Mouse (Mus musculus) forebrain, embryonic 12.5 days (tissue): Measurements from ENCODE around the gene Trim67. TPM values are rescaled to one million over a fixed set of nuclear protein-coding genes. Genes with fewer than 3 reads are reported as not detected.

ENCODE experiments used
- ATAC-seq: fragments of 200-750 bp; cut with Nextera tagmentation; 2 replicates; pipeline ENCODE4 v1.8.0; 2017; ENCODE audit warnings: moderate TSS enrichment; ENCODE audit not compliant: low FRiP score
- H3K27ac ChIP-seq: fragments of 300-500 bp; sonication (generic); 2 replicates; pipeline ENCODE4 v1.5.1; 2016; ENCODE audit warnings: mild to moderate bottlenecking
- H3K27me3 ChIP-seq: fragments of 300-500 bp; sonication (generic); 2 replicates; pipeline ENCODE4 v1.6.1; 2016; ENCODE audit warnings: mild to moderate bottlenecking
- H3K36me3 ChIP-seq: fragments of 300-500 bp; sonication (generic); replicated peaks from 2 replicates; pipeline ENCODE4 v1.6.1; 2016; ENCODE audit warnings: mild to moderate bottlenecking
- H3K4me1 ChIP-seq: fragments of 300-500 bp; sonication (generic); 2 replicates; pipeline ENCODE4 v1.6.1; 2016
- H3K4me2 ChIP-seq: fragments of 300-500 bp; sonication (generic); 2 replicates; pipeline ENCODE4 v1.6.1; 2016; ENCODE audit warnings: mild to moderate bottlenecking, moderate library complexity
- H3K4me3 ChIP-seq: fragments of 300-500 bp; sonication (generic); replicated peaks from 2 replicates; pipeline ENCODE4 v1.5.1; 2016; ENCODE audit warnings: mild to moderate bottlenecking
- H3K9ac ChIP-seq: fragments of 300-500 bp; sonication (generic); 2 replicates; pipeline ENCODE4 v1.6.1; 2016; ENCODE audit warnings: mild to moderate bottlenecking
- H3K9me3 ChIP-seq: fragments of 300-500 bp; sonication (generic); 2 replicates; pipeline ENCODE4 v1.6.1; 2016
- WGBS: fragments of 180-500 bp; shearing (Covaris S2); methylation state at CpG from one replicate; pipeline ENCODE4 v1.1.7; 2016; 5-methylcytosine and 5-hydroxymethylcytosine counted together
- polyA plus RNA-seq: library from polyadenylated mRNA; unstranded; fragments of >200 nt; fragmentation: Nextera tagmentation; extraction: Ambion mirVana; gene quantifications from 2 replicates; pipeline ENCODE4 v1.2.1, GENCODE M21; 2016

Gene Trim67
- polyA plus RNA-seq = 6.1 and 6.4 TPM in 2 replicates

DNA sequence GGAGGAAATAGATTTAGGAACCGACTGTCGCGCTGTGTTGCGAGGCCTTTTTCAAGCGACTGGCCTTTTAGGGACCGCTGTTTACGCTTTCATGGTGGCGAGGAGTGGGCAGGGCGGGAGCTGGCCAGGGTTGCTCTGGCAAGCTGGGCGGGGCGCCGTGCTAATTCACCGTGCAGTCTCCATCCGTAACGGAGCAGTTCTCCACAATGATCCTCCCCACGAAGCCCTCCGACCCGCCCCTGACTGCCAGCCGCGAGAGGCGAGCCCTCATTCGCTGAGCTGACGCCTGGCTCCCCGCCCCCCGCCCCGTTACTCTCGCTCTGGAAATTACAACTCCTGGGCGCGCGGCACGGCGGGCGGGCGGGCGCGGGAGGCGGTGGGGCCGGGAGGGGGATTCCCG is at the start of gene Trim67:
Trim67 (plus strand) TSS at position 385 of the 400 bp plus-strand sequence.
- Histone ChIP-seq H3K27me3 (peaks cover 75% of the 10 kb centered on the region), H3K4me2 (peak within 1 kb of the TSS; percentile 99), H3K4me1 (peaks cover 51% of the 10 kb centered on the region), H3K9me3 (no peaks in the 10 kb centered on the region), H3K36me3 (no peaks in the 10 kb centered on the region), H3K9ac (peak within 1 kb of the TSS; percentile 72), H3K4me3 (peak within 1 kb of the TSS; percentile 66), H3K27ac (peak within 1 kb of the TSS; percentile 90)
- ATAC-seq = peak; percentile 89
- WGBS = under 1% methylated on average over 38 of the region's 39 CpGs

DNA sequence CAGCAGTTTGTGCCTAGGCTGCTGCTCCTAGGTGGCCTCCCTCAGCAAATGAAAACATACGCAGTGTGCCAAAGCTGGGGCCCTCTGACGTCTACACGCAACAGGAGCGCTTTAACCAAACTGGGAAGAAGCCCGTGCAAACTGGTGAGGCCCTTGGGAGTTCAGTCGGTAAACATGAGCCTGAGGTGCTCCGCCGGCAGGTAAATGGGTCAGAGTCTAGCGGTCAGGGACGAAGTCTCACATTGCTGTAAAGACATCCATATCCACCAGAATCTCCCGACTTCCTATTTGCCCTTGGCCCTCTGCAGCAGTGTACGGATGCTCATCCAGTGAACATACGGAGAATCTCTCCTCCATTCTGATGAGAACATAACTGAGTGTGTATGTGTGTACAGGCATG is 46.2 kb upstream of the Trim67 start:
- Histone ChIP-seq H3K9me3 (no peaks in the 10 kb centered on the region), H3K27me3 (peaks cover 28% of the 10 kb centered on the region), H3K36me3 (no peaks in the 10 kb centered on the region), H3K4me3 (no peak overlapping the region), H3K4me2 (no peak overlapping the region), H3K9ac (no peak overlapping the region), H3K4me1 (peaks cover 9% of the 10 kb centered on the region), H3K27ac (no peak overlapping the region)
- 82% methylated on average over 13 of the region's 13 CpGs for WGBS
- no peak for ATAC-seq

GRCm38 (mm10) chr8:124751191-124751590 is 41.7 kb upstream of the Trim67 start:
- no peaks in the 10 kb centered on the region for H3K9me3 ChIP-seq
- H3K36me3 ChIP-seq = no peaks in the 10 kb centered on the region
- peak overlapping the region; percentile 77 for H3K4me2 ChIP-seq
- ATAC-seq = no peak
- peak overlapping the region; percentile 36; the same call in 1 of the 2 replicates for H3K9ac ChIP-seq
- H3K27ac ChIP-seq = no peak overlapping the region
- 0% methylated on average over 31 of the region's 31 CpGs for WGBS
- H3K27me3 ChIP-seq = peaks cover 69% of the 10 kb centered on the region
- H3K4me1 ChIP-seq = peaks cover 19% of the 10 kb centered on the region
- H3K4me3 ChIP-seq = peak overlapping the region; percentile 57

DNA sequence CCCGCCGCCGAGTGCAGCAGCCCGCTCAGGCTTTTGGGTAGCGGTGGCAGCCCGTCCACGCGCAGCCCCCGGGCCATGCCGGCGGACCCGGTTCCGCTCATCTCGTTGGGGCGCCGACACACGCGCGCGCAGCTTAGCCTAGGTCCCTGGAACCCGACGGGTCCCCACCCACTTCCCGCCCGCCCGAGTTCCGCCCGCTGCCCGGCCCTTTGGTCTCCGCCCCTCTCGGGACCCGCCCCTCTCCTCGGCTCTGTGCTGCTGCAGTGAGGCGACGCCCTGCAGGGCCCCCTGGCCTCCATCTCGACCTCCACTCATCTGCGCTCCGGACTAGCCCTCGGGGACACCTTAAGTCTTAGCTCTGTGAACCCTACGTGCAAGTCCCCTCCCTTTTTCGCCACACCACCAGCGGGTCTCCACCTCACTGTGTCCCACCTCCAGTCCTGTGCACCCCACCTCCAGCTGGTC is 41.2 kb upstream of the Trim67 start, which contains the start of gene Fam89a:
Fam89a (minus strand) TSS at position 124 of the 465 bp plus-strand sequence.
- Histone ChIP-seq H3K36me3 (no peaks in the 10 kb centered on the region), H3K9ac (peak within 1 kb of the TSS; percentile 36), H3K27me3 (peaks cover 69% of the 10 kb centered on the region), H3K4me2 (peak within 1 kb of the TSS; percentile 77), H3K9me3 (no peaks in the 10 kb centered on the region), H3K4me1 (peaks cover 19% of the 10 kb centered on the region), H3K27ac (no peak within 1 kb of the TSS), H3K4me3 (peak within 1 kb of the TSS; percentile 57)
- 1% methylated on average over 40 of the region's 41 CpGs for WGBS
- ATAC-seq = peak; percentile 63

GRCm38 (mm10) chr8:124752325-124752862 is 40.5 kb upstream of the Trim67 start:
- Histone ChIP-seq H3K9me3 (no peaks in the 10 kb centered on the region), H3K9ac (no peak overlapping the region), H3K27ac (no peak overlapping the region), H3K4me1 (peaks cover 19% of the 10 kb centered on the region), H3K4me3 (peak overlapping the region; percentile 57; the same call in 1 of the 2 replicates), H3K4me2 (peak overlapping the region; percentile 77), H3K36me3 (no peaks in the 10 kb centered on the region), H3K27me3 (peaks cover 69% of the 10 kb centered on the region)
- WGBS = 27% methylated on average over 21 of the region's 21 CpGs
- no peak for ATAC-seq

- WGBS = 21% methylated on average over 11 of the region's 11 CpGs
- Histone ChIP-seq H3K4me2 (no peak overlapping the region), H3K9me3 (no peaks in the 10 kb centered on the region), H3K36me3 (no peaks in the 10 kb centered on the region), H3K27me3 (peaks cover 64% of the 10 kb centered on the region), H3K9ac (no peak overlapping the region), H3K4me1 (peaks cover 19% of the 10 kb centered on the region), H3K27ac (no peak overlapping the region), H3K4me3 (no peak overlapping the region)
- no peak for ATAC-seq
Observed at GRCm38 (mm10) chr8:124754101-124754791, 38.6 kb upstream of the Trim67 start.

- 32% methylated on average over 4 of the region's 4 CpGs for WGBS
Observed at GRCm38 (mm10) chr8:124754792-124755190, 38.1 kb upstream of the Trim67 start.

DNA sequence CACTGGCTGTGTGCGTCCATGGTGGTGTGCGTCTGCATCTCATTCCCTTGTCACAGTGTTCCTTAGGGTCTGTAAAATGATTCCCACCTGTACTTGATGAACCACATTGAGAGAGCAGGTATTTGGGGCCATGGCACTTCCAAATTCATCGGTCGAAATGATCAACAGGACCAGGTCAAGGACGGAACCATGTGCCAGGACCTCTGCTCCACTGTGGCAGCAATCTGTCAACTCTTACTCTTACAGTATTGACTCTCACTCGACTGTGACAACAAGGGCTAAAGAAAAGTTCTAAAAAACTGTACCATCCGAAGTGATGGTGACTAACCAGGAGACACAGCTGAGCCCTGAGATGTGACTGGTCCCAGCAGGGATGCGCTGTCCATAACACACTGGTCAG is 37.4 kb upstream of the Trim67 start:
- ATAC-seq = no peak
- Histone ChIP-seq H3K4me2 (no peak overlapping the region), H3K36me3 (no peaks in the 10 kb centered on the region), H3K27ac (no peak overlapping the region), H3K9me3 (no peaks in the 10 kb centered on the region), H3K4me3 (no peak overlapping the region), H3K9ac (no peak overlapping the region), H3K27me3 (peaks cover 52% of the 10 kb centered on the region), H3K4me1 (peaks cover 19% of the 10 kb centered on the region)
- 80% methylated on average over 8 of the region's 8 CpGs for WGBS

More at GRCm38 (mm10) chr8:124754792-124755190, 38.1 kb upstream of the Trim67 start:
- ATAC-seq = no peak
- Histone ChIP-seq H3K9me3 (no peaks in the 10 kb centered on the region), H3K27me3 (peaks cover 59% of the 10 kb centered on the region), H3K36me3 (no peaks in the 10 kb centered on the region), H3K27ac (no peak overlapping the region), H3K4me1 (peaks cover 19% of the 10 kb centered on the region), H3K4me3 (no peak overlapping the region), H3K4me2 (no peak overlapping the region), H3K9ac (no peak overlapping the region)

DNA sequence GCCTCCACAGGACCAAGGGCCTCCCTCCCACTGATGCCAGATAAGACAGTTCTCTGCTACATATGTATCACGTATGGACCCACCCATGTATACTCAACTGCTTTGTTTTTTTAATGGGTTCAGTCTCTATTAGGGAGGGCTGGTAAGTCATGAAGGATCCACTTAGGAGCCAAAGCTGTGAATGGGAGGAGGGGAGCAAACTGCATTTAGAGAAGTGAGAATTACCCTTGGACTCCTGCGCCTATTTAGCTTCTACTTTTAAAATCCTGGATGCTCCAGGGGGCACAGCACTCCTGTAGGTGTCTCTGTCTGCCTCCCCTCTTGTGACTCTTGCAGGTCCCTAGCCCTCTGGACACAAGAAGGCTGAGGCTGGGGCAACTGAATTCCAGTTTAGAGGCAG is 36.7 kb upstream of the Trim67 start:
- 78% methylated on average over 2 of the region's 2 CpGs for WGBS
- Histone ChIP-seq H3K9ac (no peak overlapping the region), H3K36me3 (no peaks in the 10 kb centered on the region)

GRCm38 (mm10) chr8:124756601-124757000 is 36.3 kb upstream of the Trim67 start:
- Histone ChIP-seq H3K4me1 (peaks cover 11% of the 10 kb centered on the region), H3K4me3 (no peak overlapping the region), H3K27ac (no peak overlapping the region), H3K9ac (no peak overlapping the region), H3K36me3 (no peaks in the 10 kb centered on the region), H3K4me2 (no peak overlapping the region), H3K27me3 (peaks cover 41% of the 10 kb centered on the region), H3K9me3 (no peaks in the 10 kb centered on the region)
- WGBS = 65% methylated on average over 5 of the region's 5 CpGs
- no peak for ATAC-seq

More for the DNA sequence above, 36.7 kb upstream of the Trim67 start:
- ATAC-seq = no peak
- Histone ChIP-seq H3K27me3 (peaks cover 45% of the 10 kb centered on the region), H3K4me3 (no peak overlapping the region), H3K4me1 (peaks cover 15% of the 10 kb centered on the region), H3K4me2 (no peak overlapping the region), H3K27ac (no peak overlapping the region), H3K9me3 (no peaks in the 10 kb centered on the region)

DNA sequence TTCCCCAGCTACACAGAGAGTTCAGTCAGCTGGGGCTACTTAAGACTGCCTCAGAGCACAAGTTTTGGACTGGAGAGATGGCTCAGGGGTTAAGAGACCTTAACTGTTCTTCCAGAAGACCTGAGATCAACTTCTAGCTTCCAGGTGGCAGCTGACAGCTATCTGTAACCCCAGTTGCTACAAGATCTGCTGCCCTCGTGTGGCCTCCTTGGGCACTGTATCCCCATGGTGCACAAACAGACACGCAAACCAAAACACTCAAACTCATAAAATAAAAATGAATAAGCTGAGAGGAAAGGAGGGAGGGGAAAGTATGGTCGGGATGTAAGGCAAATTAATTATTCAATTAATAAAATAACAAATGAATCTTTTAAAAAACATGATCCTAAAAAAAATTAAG is 34.3 kb upstream of the Trim67 start:
- Histone ChIP-seq H3K4me1 (peaks cover 5% of the 10 kb centered on the region), H3K27me3 (peaks cover 21% of the 10 kb centered on the region), H3K27ac (no peak overlapping the region), H3K4me2 (no peak overlapping the region), H3K9ac (no peak overlapping the region), H3K4me3 (no peak overlapping the region), H3K9me3 (no peaks in the 10 kb centered on the region), H3K36me3 (no peaks in the 10 kb centered on the region)
- 55% methylated on average over 3 of the region's 3 CpGs for whole genome bisulfite sequencing
- no peak for ATAC-seq

DNA sequence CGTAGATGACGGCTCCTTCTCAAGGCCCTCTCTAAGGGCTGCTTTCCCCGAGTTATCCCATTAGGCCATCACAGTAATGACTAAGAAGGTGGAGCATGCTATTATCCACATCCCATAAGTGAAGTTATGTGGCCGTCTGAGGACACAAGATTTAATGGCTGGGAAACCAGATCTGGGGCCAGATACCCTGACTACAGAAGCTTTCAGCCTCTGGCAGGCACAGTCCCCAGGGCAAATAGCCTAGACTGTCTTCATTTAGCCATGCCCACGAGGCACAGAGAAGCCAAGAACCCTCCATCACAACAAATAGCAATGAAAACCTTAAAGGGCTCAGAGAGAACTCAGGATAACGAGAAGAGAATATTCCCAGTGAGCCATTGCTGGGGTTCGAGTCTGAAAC is 29.8 kb upstream of the Trim67 start:
- ATAC-seq = no peak
- Histone ChIP-seq H3K4me1 (no peaks in the 10 kb centered on the region), H3K9ac (no peak overlapping the region), H3K27me3 (no peaks in the 10 kb centered on the region), H3K4me3 (no peak overlapping the region), H3K4me2 (no peak overlapping the region), H3K9me3 (no peaks in the 10 kb centered on the region), H3K27ac (no peak overlapping the region), H3K36me3 (no peaks in the 10 kb centered on the region)
- 66% methylated on average over 7 of the region's 7 CpGs for WGBS
